Mouse (Mus musculus): ENCODE results near the gene Nfatc2ip. TPM values are rescaled to one million over a fixed set of nuclear protein-coding genes. Genes with fewer than 3 reads are reported as not detected.

Nfatc2ip gene
- polyA plus RNA-seq, 1 experiment from 2014 or later: 3.1 TPM

GRCm38 (mm10) chr7:126339521-126339971 is 57.0 kb downstream of the Nfatc2ip start:
- Histone ChIP-seq H3K27me3 (no peaks in the 10 kb centered on the region), H3K9me3 (no peaks in the 10 kb centered on the region), H3K9ac (no peak overlapping the region), H3K4me2 (no peak overlapping the region), H3K27ac (no peak overlapping the region), H3K36me3 (no peaks in the 10 kb centered on the region), H3K4me1 (peaks cover 4% of the 10 kb centered on the region), H3K4me3 (no peak overlapping the region)
- WGBS: 83% methylated on average over 8 of the region's 8 CpGs
- no peak for ATAC-seq (ENCODE audit: insufficient number of reproducible peaks, insufficient read depth, low FRiP score, low TSS enrichment, low read depth)

GRCm38 (mm10) chr7:126338906-126339305 is 57.6 kb downstream of the Nfatc2ip start:
- Histone ChIP-seq H3K27ac (no peak overlapping the region), H3K9ac (no peak overlapping the region), H3K9me3 (no peaks in the 10 kb centered on the region), H3K4me2 (no peak overlapping the region), H3K4me3 (no peak overlapping the region), H3K27me3 (no peaks in the 10 kb centered on the region), H3K4me1 (no peaks in the 10 kb centered on the region), H3K36me3 (no peaks in the 10 kb centered on the region)
- 85% methylated on average over 8 of the region's 8 CpGs for WGBS
- ATAC-seq (ENCODE audit: insufficient number of reproducible peaks, insufficient read depth, low FRiP score, low TSS enrichment, low read depth): no peak

DNA sequence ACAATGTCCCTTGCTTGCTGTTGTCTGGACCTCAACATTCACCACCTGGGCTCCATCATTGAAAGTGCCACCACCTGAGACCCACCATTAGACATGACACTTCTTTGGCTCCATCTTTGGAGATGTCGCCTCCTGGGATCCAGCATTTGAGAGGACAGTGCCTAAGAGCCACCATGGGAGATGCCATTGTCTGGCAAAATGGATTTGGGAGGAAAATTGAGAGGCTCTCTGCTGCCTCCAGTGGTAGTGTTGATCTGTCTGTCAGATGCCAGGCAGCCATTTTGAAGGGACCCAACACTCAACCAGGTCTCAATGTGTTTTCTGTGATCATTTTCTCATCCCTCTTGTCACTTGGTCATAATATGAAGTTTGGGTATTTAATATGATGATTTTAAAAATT is 61.0 kb downstream of the Nfatc2ip start:
- H3K36me3 ChIP-seq: no peaks in the 10 kb centered on the region
- WGBS: 90% methylated on average over 1 of the region's 1 CpGs
- no peaks in the 10 kb centered on the region for H3K9me3 ChIP-seq
- peaks cover 3% of the 10 kb centered on the region; the same call in 1 of the 2 replicates for H3K27me3 ChIP-seq
- ATAC-seq (ENCODE audit: insufficient number of reproducible peaks, insufficient read depth, low FRiP score, low TSS enrichment, low read depth): no peak
- H3K4me1 ChIP-seq: no peaks in the 10 kb centered on the region
- no peak overlapping the region for H3K9ac ChIP-seq
- no peak overlapping the region for H3K27ac ChIP-seq
- no peak overlapping the region for H3K4me3 ChIP-seq
- H3K4me2 ChIP-seq: no peak overlapping the region

Small RNA genes within 50 kb of the gene (microRNA-seq; reads per million reads assigned to microRNA genes)
- gene Mir7058: not detected

Other genes with a start within 250 kb of the Nfatc2ip start
- 59.0 and 60.5 TPM in 2 replicates for gene Xpo6, start 196.2 kb downstream of the Nfatc2ip start, polyA plus RNA-seq (2015; fragmentation: Nextera tagmentation; extraction: Ambion mirVana)
- 54.3 and 58.9 TPM in 2 replicates for gene Sbk1, start 124.1 kb downstream of the Nfatc2ip start, polyA plus RNA-seq (2015; fragmentation: Nextera tagmentation; extraction: Ambion mirVana)
- gene Lat, start 27.2 kb downstream of the Nfatc2ip start, polyA plus RNA-seq (2015; fragmentation: Nextera tagmentation; extraction: Ambion mirVana): 2.7 and 4.6 TPM in 2 replicates
- gene Spns1, start 19.3 kb downstream of the Nfatc2ip start, polyA plus RNA-seq (2015; fragmentation: Nextera tagmentation; extraction: Ambion mirVana): 62.0 and 63.5 TPM in 2 replicates
- 0.37 TPM in 1 of 2 replicates, not detected in the other for gene Cd19, start 18.2 kb upstream of the Nfatc2ip start, polyA plus RNA-seq (2015; fragmentation: Nextera tagmentation; extraction: Ambion mirVana)
- 30.8 and 34.0 TPM in 2 replicates for gene Rabep2, start 32.0 kb upstream of the Nfatc2ip start, polyA plus RNA-seq (2015; fragmentation: Nextera tagmentation; extraction: Ambion mirVana)
- 7.9 and 11.5 TPM in 2 replicates for gene Atp2a1, start 66.4 kb upstream of the Nfatc2ip start, polyA plus RNA-seq (2015; fragmentation: Nextera tagmentation; extraction: Ambion mirVana)
- 53.4 and 57.8 TPM in 2 replicates for gene Sh2b1, start 78.7 kb upstream of the Nfatc2ip start, polyA plus RNA-seq (2015; fragmentation: Nextera tagmentation; extraction: Ambion mirVana)
- 129 and 131 TPM in 2 replicates for gene Tufm, start 90.6 kb upstream of the Nfatc2ip start, polyA plus RNA-seq (2015; fragmentation: Nextera tagmentation; extraction: Ambion mirVana)
- gene Atxn2l, start 106.7 kb upstream of the Nfatc2ip start, polyA plus RNA-seq (2015; fragmentation: Nextera tagmentation; extraction: Ambion mirVana): 54.0 and 56.8 TPM in 2 replicates
- gene Eif3c, start 169.7 kb upstream of the Nfatc2ip start, polyA plus RNA-seq (2015; fragmentation: Nextera tagmentation; extraction: Ambion mirVana): 199 and 205 TPM in 2 replicates
- 0.59 and 0.65 TPM in 2 replicates for gene Apobr, start 188.2 kb upstream of the Nfatc2ip start, polyA plus RNA-seq (2015; fragmentation: Nextera tagmentation; extraction: Ambion mirVana)
- 34.0 and 37.9 TPM in 2 replicates for gene Cln3, start 189.1 kb upstream of the Nfatc2ip start, polyA plus RNA-seq (2015; fragmentation: Nextera tagmentation; extraction: Ambion mirVana)
- gene Il27, start 198.2 kb upstream of the Nfatc2ip start, polyA plus RNA-seq (2015; fragmentation: Nextera tagmentation; extraction: Ambion mirVana): not detected in 2 replicates
- 5.5 and 6.1 TPM in 2 replicates for gene Nupr1, start 234.1 kb upstream of the Nfatc2ip start, polyA plus RNA-seq (2015; fragmentation: Nextera tagmentation; extraction: Ambion mirVana)